In genomic region chr4:15653650-15654049, GRCm38 (mm10) we compare ENCODE assay signal across 24 mouse cellular contexts.
DNase-seq lines count a peak whose midpoint lies in the region; ATAC-seq and TF ChIP-seq lines count a peak whose summit lies in the region.
"Had no signal": no experiment of that assay in that cellular context is flagged by ENCODE, and none has a peak within 500 bp of the region (broad histone marks: within the 10 kb centered on the region; RNA-seq: fewer than 3 reads in every experiment).

No protein-coding gene starts in this region.

- no peaks in the 10 kb centered on the region for H3K36me3 ChIP-seq in hindbrain, embryonic 14.5 days (replicated peaks; ENCODE audit: control insufficient read depth, insufficient read depth)
- H3K36me3 ChIP-seq in hindbrain, embryonic 12.5 days: no peaks in the 10 kb centered on the region
- no peaks in the 10 kb centered on the region for H3K36me3 ChIP-seq in limb, embryonic 12.5 days
- no peaks in the 10 kb centered on the region for H3K36me3 ChIP-seq in limb, embryonic 10.5 days
- H3K36me3 ChIP-seq in neural tube, embryonic 15.5 days: no peaks in the 10 kb centered on the region
- H3K36me3 ChIP-seq: embryonic facial prominence, embryonic 12.5 days; embryonic facial prominence, embryonic 15.5 days; forebrain, embryonic 12.5 days; forebrain, embryonic 15.5 days; G1E had no signal

- intact Hi-C loops in gastrocnemius, postnatal 36 days (cut with DNase I): no loop called here

- H3K27ac ChIP-seq in hindbrain, embryonic 14.5 days: no peak overlapping the region
- no peak overlapping the region for H3K27ac ChIP-seq in hindbrain, embryonic 12.5 days
- no peak overlapping the region for H3K27ac ChIP-seq in limb, embryonic 12.5 days
- H3K27ac ChIP-seq in limb, embryonic 10.5 days: no peak overlapping the region
- no peak overlapping the region for H3K27ac ChIP-seq in neural tube, embryonic 15.5 days (replicated peaks)
- H3K27ac ChIP-seq: embryonic facial prominence, embryonic 12.5 days; embryonic facial prominence, embryonic 15.5 days; forebrain, embryonic 12.5 days; forebrain, embryonic 15.5 days had no signal

- no peaks in the 10 kb centered on the region for H3K27me3 ChIP-seq in hindbrain, embryonic 14.5 days (ENCODE audit: control insufficient read depth, insufficient read depth, low read length)
- no peaks in the 10 kb centered on the region for H3K27me3 ChIP-seq in hindbrain, embryonic 12.5 days
- no peaks in the 10 kb centered on the region for H3K27me3 ChIP-seq in limb, embryonic 12.5 days
- H3K27me3 ChIP-seq in limb, embryonic 10.5 days (ENCODE audit: low read depth, poor library complexity, severe bottlenecking): no peaks in the 10 kb centered on the region
- H3K27me3 ChIP-seq in neural tube, embryonic 15.5 days (replicated peaks): no peaks in the 10 kb centered on the region
- H3K27me3 ChIP-seq: CH12.LX; embryonic facial prominence, embryonic 12.5 days; embryonic facial prominence, embryonic 15.5 days; forebrain, embryonic 12.5 days; forebrain, embryonic 15.5 days; Patski had no signal

- H3K9me3 ChIP-seq in hindbrain, embryonic 14.5 days (ENCODE audit: control insufficient read depth, low read length): no peaks in the 10 kb centered on the region
- H3K9me3 ChIP-seq in hindbrain, embryonic 12.5 days (replicated peaks): no peaks in the 10 kb centered on the region
- no peaks in the 10 kb centered on the region for H3K9me3 ChIP-seq in limb, embryonic 12.5 days
- no peaks in the 10 kb centered on the region for H3K9me3 ChIP-seq in limb, embryonic 10.5 days (replicated peaks)
- H3K9me3 ChIP-seq in neural tube, embryonic 15.5 days (replicated peaks): no peaks in the 10 kb centered on the region
- H3K9me3 ChIP-seq: embryonic facial prominence, embryonic 12.5 days; embryonic facial prominence, embryonic 15.5 days; forebrain, embryonic 12.5 days; forebrain, embryonic 15.5 days; G1E had no signal

- no peak overlapping the region for H3K4me2 ChIP-seq in hindbrain, embryonic 14.5 days (replicated peaks)
- no peak overlapping the region for H3K4me2 ChIP-seq in hindbrain, embryonic 12.5 days (replicated peaks)
- no peak overlapping the region for H3K4me2 ChIP-seq in limb, embryonic 12.5 days
- no peak overlapping the region for H3K4me2 ChIP-seq in neural tube, embryonic 15.5 days
- H3K4me2 ChIP-seq: embryonic facial prominence, embryonic 12.5 days; embryonic facial prominence, embryonic 15.5 days; forebrain, embryonic 12.5 days; forebrain, embryonic 15.5 days; heart, embryonic 11.5 days had no signal

- DNase-seq in hindbrain, embryonic 14.5 days (ENCODE audit: low spot score): no peak
- no peak for DNase-seq in limb, embryonic 10.5 days (ENCODE audit: low spot score)
- peak; percentile 24 for DNase-seq in brain, embryonic 14.5 days (ENCODE audit: low read depth)
- no peak for DNase-seq in gastrocnemius, postnatal 36 days
- DNase-seq: adrenal gland, postnatal 10 days; adrenal gland, postnatal 36 days; B cell, adult 2 months; cerebellum, adult 11 months; cerebellum, adult 2 months; cerebellum, adult 9-11 months; cerebellum, postnatal 25 days; gastrocnemius, postnatal 10 days; heart, adult 11 months had no signal

- TF ChIP-seq POLR2A in brain, embryonic 14.5 days (IDR thresholded peaks at IDR 0.05; ENCODE audit: borderline replicate concordance, extremely low read depth, insufficient read depth, insufficient read length, poor library complexity, severe bottlenecking): no peak

- WGBS in hindbrain, embryonic 14.5 days: 76% methylated on average over 4 of the region's 4 CpGs
- WGBS in hindbrain, embryonic 12.5 days: 91% methylated on average over 4 of the region's 4 CpGs
- 48% methylated on average over 4 of the region's 4 CpGs for WGBS in limb, embryonic 12.5 days
- 83% methylated on average over 4 of the region's 4 CpGs for WGBS in limb, embryonic 10.5 days
- 41% methylated on average over 4 of the region's 4 CpGs for WGBS in neural tube, embryonic 15.5 days

- ATAC-seq in hindbrain, embryonic 14.5 days (ENCODE audit: low FRiP score): peak; percentile 43; the same call in 1 of the 2 replicates
- ATAC-seq in hindbrain, embryonic 12.5 days (ENCODE audit: low FRiP score): no peak
- ATAC-seq in limb, embryonic 12.5 days (ENCODE audit: insufficient number of reproducible peaks, insufficient read depth, low FRiP score, low TSS enrichment, low read depth): peak; percentile 47; the same call in 1 of the 2 replicates
- ATAC-seq in neural tube, embryonic 15.5 days (ENCODE audit: low FRiP score): peak; percentile 66
- ATAC-seq: forebrain, embryonic 15.5 days; Patski had no signal

- H3K4me3 ChIP-seq in hindbrain, embryonic 14.5 days (replicated peaks; ENCODE audit: low read length): no peak overlapping the region
- no peak overlapping the region for H3K4me3 ChIP-seq in hindbrain, embryonic 12.5 days
- no peak overlapping the region for H3K4me3 ChIP-seq in limb, embryonic 12.5 days (replicated peaks)
- H3K4me3 ChIP-seq in limb, embryonic 10.5 days: no peak overlapping the region
- no peak overlapping the region for H3K4me3 ChIP-seq in neural tube, embryonic 15.5 days (replicated peaks)
- H3K4me3 ChIP-seq: embryonic facial prominence, embryonic 12.5 days; embryonic facial prominence, embryonic 15.5 days; forebrain, embryonic 12.5 days; forebrain, embryonic 15.5 days had no signal

- TF ChIP-seq CTCF in brain, embryonic 14.5 days (IDR thresholded peaks at IDR 0.05; ENCODE audit: borderline replicate concordance, extremely low read depth, insufficient read depth, insufficient read length): no peak

- H3K9ac ChIP-seq in hindbrain, embryonic 14.5 days: no peak overlapping the region
- H3K9ac ChIP-seq in hindbrain, embryonic 12.5 days: no peak overlapping the region
- no peak overlapping the region for H3K9ac ChIP-seq in limb, embryonic 12.5 days (replicated peaks)
- H3K9ac ChIP-seq in neural tube, embryonic 15.5 days (replicated peaks): no peak overlapping the region
- H3K9ac ChIP-seq: embryonic facial prominence, embryonic 12.5 days; embryonic facial prominence, embryonic 15.5 days; forebrain, embryonic 12.5 days; forebrain, embryonic 15.5 days had no signal

- no peaks in the 10 kb centered on the region for H3K4me1 ChIP-seq in hindbrain, embryonic 14.5 days (replicated peaks; ENCODE audit: control insufficient read depth, insufficient read depth, low read length)
- no peaks in the 10 kb centered on the region for H3K4me1 ChIP-seq in hindbrain, embryonic 12.5 days
- peaks cover 5% of the 10 kb centered on the region; the same call in 1 of the 2 replicates for H3K4me1 ChIP-seq in limb, embryonic 12.5 days (replicated peaks)
- peaks cover 10% of the 10 kb centered on the region; the same call in 1 of the 2 replicates for H3K4me1 ChIP-seq in limb, embryonic 10.5 days
- no peaks in the 10 kb centered on the region for H3K4me1 ChIP-seq in neural tube, embryonic 15.5 days
- H3K4me1 ChIP-seq: embryonic facial prominence, embryonic 12.5 days; embryonic facial prominence, embryonic 15.5 days; forebrain, embryonic 12.5 days; forebrain, embryonic 15.5 days had no signal
